Mouse (Mus musculus): ENCODE measurements at regions not wholly inside any gene's neighbourhood (a gene's known extent, or its start where the extent isn't known, plus 50 kb on each side); places are given as distances from the start of the nearest gene placed in this dataset.
A peak's percentile ranks its signal among the peaks of the same experiment; 100 is the strongest.

DNA sequence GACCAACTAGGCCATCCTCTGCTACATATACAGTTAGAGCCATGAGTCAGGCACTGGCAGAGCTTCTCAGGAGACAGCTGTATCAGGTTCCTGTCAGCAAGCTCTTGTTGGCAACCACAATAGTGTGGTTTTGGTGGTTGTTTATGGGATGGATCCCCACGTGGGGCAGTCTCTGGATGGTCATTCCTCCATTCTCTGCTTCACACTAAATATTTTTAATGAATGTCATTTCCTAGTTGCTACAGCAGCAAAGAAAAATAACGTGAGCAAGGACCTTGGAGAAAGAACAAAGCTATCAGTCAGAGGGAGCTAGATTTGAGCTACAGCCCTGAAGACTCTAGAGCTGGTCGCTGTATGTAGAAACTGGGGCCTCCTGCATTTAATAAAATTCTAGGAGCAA, 145.7 kb downstream of the Kitl start:
- H3K27me3 ChIP-seq (ENCODE audit: control insufficient read depth, insufficient read depth, insufficient read length), result no peaks in the 10 kb centered on the region
- no peaks in the 10 kb centered on the region for H3K79me2 ChIP-seq (ENCODE audit: control insufficient read depth, insufficient read depth)
- no peaks in the 10 kb centered on the region for H3K36me3 ChIP-seq (ENCODE audit: control insufficient read depth, insufficient read depth)
- H3ac ChIP-seq (ENCODE audit: control insufficient read depth, insufficient read length, low read depth), result no peak overlapping the region
- H3K79me3 ChIP-seq (ENCODE audit: low read depth), result no peaks in the 10 kb centered on the region
- no peak overlapping the region for H3K4me3 ChIP-seq (ENCODE audit: insufficient read depth, poor library complexity, severe bottlenecking)
- TF ChIP-seq FOSL1 (IDR thresholded peaks at IDR 0.05; ENCODE audit: insufficient read depth, low read length, poor library complexity, severe bottlenecking) (no peak), CEBPB (IDR thresholded peaks at IDR 0.05; ENCODE audit: low read depth) (no peak), MYOG (IDR thresholded peaks at IDR 0.05; ENCODE audit: control insufficient read depth, extremely low read depth, insufficient read length) (no peak), MYOD1 (IDR thresholded peaks at IDR 0.05; ENCODE audit: control insufficient read depth, insufficient read length, low read depth) (peak; percentile 62), CTCF (IDR thresholded peaks at IDR 0.05; ENCODE audit: control insufficient read depth, insufficient read depth, insufficient read length) (no peak), MAX (IDR thresholded peaks at IDR 0.05) (peak; percentile 87), USF1 (IDR thresholded peaks at IDR 0.05; ENCODE audit: low read depth) (peak; percentile 87)

GRCm38 (mm10) chr10:100164526-100164925, 149.1 kb downstream of the Kitl start:
- no peak overlapping the region for H3K4me3 ChIP-seq (ENCODE audit: insufficient read depth, poor library complexity, severe bottlenecking)
- TF ChIP-seq FOSL1 (IDR thresholded peaks at IDR 0.05; ENCODE audit: insufficient read depth, low read length, poor library complexity, severe bottlenecking) (no peak), USF1 (IDR thresholded peaks at IDR 0.05; ENCODE audit: low read depth) (no peak), MYOD1 (IDR thresholded peaks at IDR 0.05; ENCODE audit: control insufficient read depth, insufficient read length, low read depth) (no peak), MAX (IDR thresholded peaks at IDR 0.05) (no peak), CTCF (IDR thresholded peaks at IDR 0.05; ENCODE audit: control insufficient read depth, insufficient read depth, insufficient read length) (no peak), CEBPB (IDR thresholded peaks at IDR 0.05; ENCODE audit: low read depth) (no peak), MYOG (IDR thresholded peaks at IDR 0.05; ENCODE audit: control insufficient read depth, extremely low read depth, insufficient read length) (no peak)
- no peaks in the 10 kb centered on the region for H3K27me3 ChIP-seq (ENCODE audit: control insufficient read depth, insufficient read depth, insufficient read length)
- no peaks in the 10 kb centered on the region for H3K36me3 ChIP-seq (ENCODE audit: control insufficient read depth, insufficient read depth)
- no peaks in the 10 kb centered on the region for H3K79me2 ChIP-seq (ENCODE audit: control insufficient read depth, insufficient read depth)
- H3K79me3 ChIP-seq (ENCODE audit: low read depth), result no peaks in the 10 kb centered on the region
- H3ac ChIP-seq (ENCODE audit: control insufficient read depth, insufficient read length, low read depth), result no peak overlapping the region

DNA sequence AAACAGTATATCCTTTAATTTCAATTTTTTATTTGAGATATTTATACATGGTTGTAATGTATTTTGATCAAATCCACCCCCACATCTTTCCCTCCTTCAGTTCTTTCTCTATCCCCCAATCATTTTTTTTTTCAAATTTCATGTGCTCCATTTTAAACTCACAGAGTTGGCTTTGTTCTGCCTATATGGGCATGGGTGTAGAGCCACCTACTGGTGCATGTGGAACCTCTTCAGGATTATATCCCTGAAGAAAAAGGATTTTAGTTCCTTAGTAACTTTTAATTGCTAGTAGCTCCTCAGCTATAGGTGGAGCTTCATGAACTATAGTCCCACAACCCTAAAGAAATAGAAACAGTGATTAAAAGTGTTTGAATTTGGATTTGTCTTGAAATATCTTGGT, 155.4 kb downstream of the Kitl start:
- no peaks in the 10 kb centered on the region for H3K36me3 ChIP-seq (ENCODE audit: control insufficient read depth, insufficient read depth)
- H3K79me3 ChIP-seq (ENCODE audit: low read depth), result no peaks in the 10 kb centered on the region
- TF ChIP-seq CTCF (IDR thresholded peaks at IDR 0.05; ENCODE audit: control insufficient read depth, insufficient read depth, insufficient read length), result no peak
- H3ac ChIP-seq (ENCODE audit: control insufficient read depth, insufficient read length, low read depth), result no peak overlapping the region
- H3K79me2 ChIP-seq (ENCODE audit: control insufficient read depth, insufficient read depth), result no peaks in the 10 kb centered on the region
- no peaks in the 10 kb centered on the region for H3K27me3 ChIP-seq (ENCODE audit: control insufficient read depth, insufficient read depth, insufficient read length)
- no peak overlapping the region for H3K4me3 ChIP-seq (ENCODE audit: insufficient read depth, poor library complexity, severe bottlenecking)

DNA sequence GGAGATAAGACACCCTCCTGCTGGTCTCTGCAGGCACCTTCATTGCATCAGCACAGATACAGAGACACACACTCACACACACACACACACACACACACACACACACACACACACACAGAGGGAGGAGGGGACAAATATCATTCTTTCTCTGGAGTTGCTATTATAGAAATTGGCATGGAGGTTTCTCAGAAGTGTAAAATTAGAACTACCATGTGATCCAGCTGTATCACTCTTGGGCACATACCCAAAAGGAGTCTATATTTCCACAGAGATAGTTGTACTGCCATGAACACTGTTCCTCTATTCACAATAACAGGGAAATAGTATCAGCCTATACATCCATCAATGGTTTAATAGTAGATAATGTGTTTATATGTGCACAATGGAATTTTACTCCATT, 137.8 kb upstream of the Gm4301 start:
- Histone ChIP-seq H3K79me3 (ENCODE audit: low read depth) (no peaks in the 10 kb centered on the region), H3K36me3 (ENCODE audit: control insufficient read depth, insufficient read depth) (no peaks in the 10 kb centered on the region), H3K4me3 (ENCODE audit: insufficient read depth, poor library complexity, severe bottlenecking) (no peak overlapping the region), H3K27me3 (ENCODE audit: control insufficient read depth, insufficient read depth, insufficient read length) (no peaks in the 10 kb centered on the region), H3ac (ENCODE audit: control insufficient read depth, insufficient read length, low read depth) (no peak overlapping the region), H3K79me2 (ENCODE audit: control insufficient read depth, insufficient read depth) (no peaks in the 10 kb centered on the region)
- TF ChIP-seq CEBPB (IDR thresholded peaks at IDR 0.05; ENCODE audit: low read depth), result no peak
- TF ChIP-seq FOSL1 (IDR thresholded peaks at IDR 0.05; ENCODE audit: insufficient read depth, low read length, poor library complexity, severe bottlenecking), result no peak
- TF ChIP-seq USF1 (IDR thresholded peaks at IDR 0.05; ENCODE audit: low read depth), result no peak
- no peak for TF ChIP-seq MAX (IDR thresholded peaks at IDR 0.05)
- TF ChIP-seq MYOG (IDR thresholded peaks at IDR 0.05; ENCODE audit: control insufficient read depth, extremely low read depth, insufficient read length), result no peak
- TF ChIP-seq CTCF (IDR thresholded peaks at IDR 0.05; ENCODE audit: control insufficient read depth, insufficient read depth, insufficient read length), result no peak
- TF ChIP-seq MYOD1 (IDR thresholded peaks at IDR 0.05; ENCODE audit: control insufficient read depth, insufficient read length, low read depth), result no peak

DNA sequence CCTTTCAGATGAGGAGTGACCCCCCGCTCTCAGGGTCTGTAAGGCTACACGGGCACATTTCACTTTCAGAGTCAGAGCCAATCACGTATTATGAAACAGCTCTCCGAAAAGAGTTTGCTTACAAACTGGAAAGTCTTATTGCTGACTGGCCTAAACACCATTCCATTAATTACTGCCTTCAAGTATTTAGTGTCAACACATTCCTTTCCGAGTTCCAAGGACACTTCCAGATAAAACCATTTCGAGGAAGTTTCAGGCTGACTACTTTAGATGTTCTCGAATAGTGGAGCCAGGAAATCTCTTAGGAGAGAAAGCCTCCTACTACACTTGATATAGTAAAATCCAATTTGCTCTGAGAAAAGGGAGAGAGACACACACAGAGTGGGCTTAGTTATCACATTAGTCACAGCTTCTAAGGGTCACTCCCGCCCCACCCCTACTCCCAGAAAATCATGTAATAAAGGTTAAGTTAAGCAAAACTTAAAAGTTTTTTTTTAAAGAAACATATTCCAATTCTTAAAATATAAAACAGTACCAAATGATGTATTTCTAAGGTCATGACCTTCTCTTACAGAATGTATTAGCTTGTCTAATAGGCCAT, 136.3 kb upstream of the Gm4301 start:
- no peak overlapping the region for H3K4me3 ChIP-seq (ENCODE audit: insufficient read depth, poor library complexity, severe bottlenecking)
- H3ac ChIP-seq (ENCODE audit: control insufficient read depth, insufficient read length, low read depth), result no peak overlapping the region
- no peaks in the 10 kb centered on the region for H3K79me3 ChIP-seq (ENCODE audit: low read depth)
- no peaks in the 10 kb centered on the region for H3K27me3 ChIP-seq (ENCODE audit: control insufficient read depth, insufficient read depth, insufficient read length)
- H3K79me2 ChIP-seq (ENCODE audit: control insufficient read depth, insufficient read depth), result no peaks in the 10 kb centered on the region
- H3K36me3 ChIP-seq (ENCODE audit: control insufficient read depth, insufficient read depth), result no peaks in the 10 kb centered on the region
- TF ChIP-seq MYOG (IDR thresholded peaks at IDR 0.05; ENCODE audit: control insufficient read depth, extremely low read depth, insufficient read length), result no peak
- TF ChIP-seq CEBPB (IDR thresholded peaks at IDR 0.05; ENCODE audit: low read depth), result no peak
- TF ChIP-seq MYOD1 (IDR thresholded peaks at IDR 0.05; ENCODE audit: control insufficient read depth, insufficient read length, low read depth), result no peak
- no peak for TF ChIP-seq CTCF (IDR thresholded peaks at IDR 0.05; ENCODE audit: control insufficient read depth, insufficient read depth, insufficient read length)
- TF ChIP-seq FOSL1 (IDR thresholded peaks at IDR 0.05; ENCODE audit: insufficient read depth, low read length, poor library complexity, severe bottlenecking), result no peak
- no peak for TF ChIP-seq USF1 (IDR thresholded peaks at IDR 0.05; ENCODE audit: low read depth)
- TF ChIP-seq MAX (IDR thresholded peaks at IDR 0.05), result no peak

GRCm38 (mm10) chr10:100200431-100200830, 135.0 kb upstream of the Gm4301 start:
- Histone ChIP-seq H3K27me3 (ENCODE audit: control insufficient read depth, insufficient read depth, insufficient read length) (no peaks in the 10 kb centered on the region), H3K4me3 (ENCODE audit: insufficient read depth, poor library complexity, severe bottlenecking) (no peak overlapping the region), H3K79me3 (ENCODE audit: low read depth) (no peaks in the 10 kb centered on the region), H3ac (ENCODE audit: control insufficient read depth, insufficient read length, low read depth) (no peak overlapping the region), H3K36me3 (ENCODE audit: control insufficient read depth, insufficient read depth) (no peaks in the 10 kb centered on the region), H3K79me2 (ENCODE audit: control insufficient read depth, insufficient read depth) (no peaks in the 10 kb centered on the region)
- TF ChIP-seq CEBPB (IDR thresholded peaks at IDR 0.05; ENCODE audit: low read depth), result no peak

All from C2C12 (cell line).